Mouse (Mus musculus): ENCODE data around the gene Apopt1. TPM values are rescaled to one million over a fixed set of nuclear protein-coding genes. Genes with fewer than 3 reads are reported as not detected.

Apopt1 gene
- polyA plus RNA-seq, 1 experiment, result 53.8 TPM

- DNase-seq (ENCODE audit: extremely low spot score in 1 of 2, low spot score in 1 of 2), result no peak
Measured at GRCm38 (mm10) chr12:111800459-111801183, 87.6 kb downstream of the Apopt1 start.

GRCm38 (mm10) chr12:111803538-111803937 lies 90.5 kb downstream of the Apopt1 start:
- DNase-seq (ENCODE audit: extremely low spot score in 1 of 2, low spot score in 1 of 2), result no peak

Other genes starting within 250 kb of the Apopt1 start
- 6.4 and 7.4 TPM in 2 replicates for gene Gm266, start 227.4 kb upstream of the Apopt1 start, polyA plus RNA-seq (2012; rRNA removed)
- gene Eif5, start 175.2 kb upstream of the Apopt1 start, polyA plus RNA-seq (2012; rRNA removed), result 150 and 178 TPM in 2 replicates
- gene Mark3, start 138.7 kb upstream of the Apopt1 start, polyA plus RNA-seq (2012; rRNA removed), result 78.7 and 81.9 TPM in 2 replicates
- gene Ckb, start 40.9 kb upstream of the Apopt1 start, polyA plus RNA-seq (2012; rRNA removed), result 3,871 and 4,147 TPM in 2 replicates
- gene Trmt61a, start 35.2 kb upstream of the Apopt1 start, polyA plus RNA-seq (2012; rRNA removed), result 21.0 and 21.9 TPM in 2 replicates
- 54.7 and 55.0 TPM in 2 replicates for gene Bag5, start within 50 bp of the Apopt1 start, polyA plus RNA-seq (2012; rRNA removed)
- gene Klc1, start 45.6 kb downstream of the Apopt1 start, polyA plus RNA-seq (2012; rRNA removed), result 916 and 954 TPM in 2 replicates
- 18.7 and 19.9 TPM in 2 replicates for gene Xrcc3, start 100.6 kb downstream of the Apopt1 start, polyA plus RNA-seq (2012; rRNA removed)
- 42.4 and 43.3 TPM in 2 replicates for gene Zfyve21, start 100.9 kb downstream of the Apopt1 start, polyA plus RNA-seq (2012; rRNA removed)
- gene Ppp1r13b, start 194.8 kb downstream of the Apopt1 start, polyA plus RNA-seq (2012; rRNA removed), result 37.6 and 37.9 TPM in 2 replicates

Measured in frontal cortex, adult 2 months (tissue).